Mouse (Mus musculus) stomach, embryonic 16.5 days (tissue): Measurements from ENCODE around the gene Epm2a. TPM values are rescaled to one million over a fixed set of nuclear protein-coding genes. Genes with fewer than 3 reads are reported as not detected.
"Not testable (repeated sequence)": the region's sequence is repeated elsewhere in the genome, so short reads cannot be mapped to it uniquely, and the experiment has no call there.

Experiments used
- ATAC-seq: fragments of 200-750 bp; cut with Nextera tagmentation; 2 replicates; pipeline ENCODE4 v1.8.0; 2017; ENCODE audit warnings: moderate number of reproducible peaks, moderate TSS enrichment; ENCODE audit not compliant: insufficient read depth, low FRiP score
- H3K27ac ChIP-seq: fragments of 300-500 bp; sonication (generic); 2 replicates; pipeline ENCODE4 v1.5.1; 2014; ENCODE audit warnings: low read length
- H3K27me3 ChIP-seq: fragments of 300-500 bp; sonication (generic); 2 replicates; pipeline ENCODE4 v1.6.1; 2014; ENCODE audit warnings: low read length, control low read depth, mixed read lengths; ENCODE audit not compliant: control insufficient read depth, insufficient read depth
- H3K36me3 ChIP-seq: fragments of 300-500 bp; sonication (generic); 2 replicates; pipeline ENCODE4 v1.6.1; 2014; ENCODE audit warnings: low read length; ENCODE audit not compliant: control insufficient read depth, insufficient read depth
- H3K4me1 ChIP-seq: fragments of 300-500 bp; sonication (generic); 2 replicates; pipeline ENCODE4 v1.6.1; 2014; ENCODE audit warnings: low read length, control low read depth, mixed read lengths; ENCODE audit not compliant: control insufficient read depth, insufficient read depth
- H3K4me2 ChIP-seq: fragments of 300-500 bp; sonication (generic); 2 replicates; pipeline ENCODE4 v1.6.1; 2014; ENCODE audit warnings: low read depth, low read length, mixed read lengths
- H3K4me3 ChIP-seq: fragments of 300-500 bp; sonication (generic); replicated peaks from 2 replicates; pipeline ENCODE4 v1.5.1; 2014; ENCODE audit warnings: mild to moderate bottlenecking, low read length
- H3K9ac ChIP-seq: fragments of 300-500 bp; sonication (generic); 2 replicates; pipeline ENCODE4 v1.6.1; 2014; ENCODE audit warnings: low read length
- H3K9me3 ChIP-seq: fragments of 300-500 bp; sonication (generic); replicated peaks from 2 replicates; pipeline ENCODE4 v1.6.1; 2016; ENCODE audit warnings: low read length, control low read depth; ENCODE audit not compliant: control insufficient read depth
- WGBS: fragments of 180-500 bp; shearing (Covaris S2); extraction: QIAGEN DNeasy Blood & Tissue Kit; methylation state at CpG from one replicate; pipeline ENCODE4 v1.1.7; 2014; 5-methylcytosine and 5-hydroxymethylcytosine counted together
- polyA plus RNA-seq: library from polyadenylated mRNA; unstranded; fragments of >200 nt; fragmentation: Nextera tagmentation; extraction: Ambion mirVana; gene quantifications from 2 replicates; pipeline ENCODE4 v1.2.1, GENCODE M21; 2015

Epm2a gene
- 0.24 and 0.27 TPM in 2 replicates for polyA plus RNA-seq

- peak; percentile 97 for ATAC-seq
- 0 out of 2 replicates have a peak, but pooled peaks cover 2% of the 10 kb centered on the region for H3K4me1 ChIP-seq
- H3K36me3 ChIP-seq, result no peaks in the 10 kb centered on the region
- peak within 1 kb of the TSS; percentile 98 for H3K27ac ChIP-seq
- peak within 1 kb of the TSS; percentile 88 for H3K4me2 ChIP-seq
- WGBS, result under 1% methylated on average over 91 of the region's 106 CpGs
- H3K27me3 ChIP-seq, result no peaks in the 10 kb centered on the region
- H3K4me3 ChIP-seq, result peak within 1 kb of the TSS; percentile 67
- H3K9ac ChIP-seq, result peak within 1 kb of the TSS; percentile 94
- no peaks in the 10 kb centered on the region for H3K9me3 ChIP-seq
Observed at GRCm38 (mm10) chr10:11343205-11344141, at the start of gene Epm2a. Gene Epm2a (plus strand): TSS chr10:11343404.

- 81% methylated on average over 6 of the region's 6 CpGs for WGBS
- no peak for ATAC-seq
Observed at GRCm38 (mm10) chr10:11298418-11298817, 44.8 kb upstream of the Epm2a start.

GRCm38 (mm10) chr10:11305365-11306053, 37.7 kb upstream of the Epm2a start:
- Histone ChIP-seq H3K4me1 (no peaks in the 10 kb centered on the region), H3K4me2 (no peak overlapping the region), H3K9me3 (no peaks in the 10 kb centered on the region), H3K4me3 (no peak overlapping the region), H3K27me3 (no peaks in the 10 kb centered on the region), H3K9ac (no peak overlapping the region), H3K36me3 (no peaks in the 10 kb centered on the region), H3K27ac (no peak overlapping the region)
- 63% methylated on average over 9 of the region's 9 CpGs for WGBS
- no peak for ATAC-seq

More at GRCm38 (mm10) chr10:11298418-11298817, 44.8 kb upstream of the Epm2a start:
- Histone ChIP-seq H3K4me3 (no peak overlapping the region), H3K27ac (no peak overlapping the region), H3K9me3 (no peaks in the 10 kb centered on the region), H3K36me3 (no peaks in the 10 kb centered on the region), H3K4me2 (no peak overlapping the region), H3K9ac (no peak overlapping the region), H3K27me3 (no peaks in the 10 kb centered on the region), H3K4me1 (no peaks in the 10 kb centered on the region)

GRCm38 (mm10) chr10:11306054-11306367, 37.2 kb upstream of the Epm2a start:
- H3K36me3 ChIP-seq, result no peaks in the 10 kb centered on the region
- H3K9ac ChIP-seq, result no peak overlapping the region
- H3K9me3 ChIP-seq, result no peaks in the 10 kb centered on the region
- no peaks in the 10 kb centered on the region for H3K27me3 ChIP-seq
- no peak overlapping the region for H3K4me3 ChIP-seq
- WGBS, result 27% methylated on average over 2 of the region's 2 CpGs
- no peak overlapping the region for H3K4me2 ChIP-seq
- H3K27ac ChIP-seq, result no peak overlapping the region
- ATAC-seq, result no peak
- H3K4me1 ChIP-seq, result no peaks in the 10 kb centered on the region

GRCm38 (mm10) chr10:11309866-11310265, 33.3 kb upstream of the Epm2a start:
- Histone ChIP-seq H3K36me3 (no peaks in the 10 kb centered on the region), H3K9ac (no peak overlapping the region), H3K4me2 (no peak overlapping the region), H3K27ac (no peak overlapping the region), H3K4me3 (no peak overlapping the region), H3K4me1 (no peaks in the 10 kb centered on the region), H3K27me3 (no peaks in the 10 kb centered on the region), H3K9me3 (no peaks in the 10 kb centered on the region)
- 81% methylated on average over 1 of the region's 1 CpGs for WGBS
- no peak for ATAC-seq

- no peak overlapping the region for H3K4me3 ChIP-seq
- ATAC-seq, result no peak
- H3K4me1 ChIP-seq, result no peaks in the 10 kb centered on the region
- no peak overlapping the region for H3K27ac ChIP-seq
- H3K9ac ChIP-seq, result no peak overlapping the region
- H3K27me3 ChIP-seq, result no peaks in the 10 kb centered on the region
- no peak overlapping the region for H3K4me2 ChIP-seq
- H3K9me3 ChIP-seq, result no peaks in the 10 kb centered on the region
- H3K36me3 ChIP-seq, result no peaks in the 10 kb centered on the region
Observed at GRCm38 (mm10) chr10:11310481-11310880, 32.7 kb upstream of the Epm2a start.

GRCm38 (mm10) chr10:11317856-11318454, 25.2 kb upstream of the Epm2a start:
- H3K4me2 ChIP-seq, ATAC-seq, H3K4me1 ChIP-seq, H3K36me3 ChIP-seq, H3K9me3 ChIP-seq, H3K27me3 ChIP-seq, H3K4me3 ChIP-seq, H3K9ac ChIP-seq, H3K27ac ChIP-seq: not testable (repeated sequence)

GRCm38 (mm10) chr10:11319446-11319970, 23.7 kb upstream of the Epm2a start:
- Histone ChIP-seq H3K9me3 (no peaks in the 10 kb centered on the region), H3K9ac (no peak overlapping the region), H3K4me3 (no peak overlapping the region), H3K4me2 (no peak overlapping the region), H3K27ac (no peak overlapping the region), H3K27me3 (no peaks in the 10 kb centered on the region), H3K36me3 (no peaks in the 10 kb centered on the region), H3K4me1 (no peaks in the 10 kb centered on the region)
- WGBS, result 79% methylated on average over 1 of the region's 1 CpGs
- ATAC-seq, result no peak

GRCm38 (mm10) chr10:11322316-11322715, 20.9 kb upstream of the Epm2a start:
- no peak for ATAC-seq
- no peak overlapping the region for H3K4me2 ChIP-seq
- H3K4me1 ChIP-seq, result no peaks in the 10 kb centered on the region
- H3K27me3 ChIP-seq, result no peaks in the 10 kb centered on the region
- H3K36me3 ChIP-seq, result no peaks in the 10 kb centered on the region
- WGBS, result 57% methylated on average over 7 of the region's 7 CpGs
- H3K9me3 ChIP-seq, result no peaks in the 10 kb centered on the region
- no peak overlapping the region for H3K27ac ChIP-seq
- no peak overlapping the region for H3K4me3 ChIP-seq
- no peak overlapping the region for H3K9ac ChIP-seq
